In the genomic region with DNA sequence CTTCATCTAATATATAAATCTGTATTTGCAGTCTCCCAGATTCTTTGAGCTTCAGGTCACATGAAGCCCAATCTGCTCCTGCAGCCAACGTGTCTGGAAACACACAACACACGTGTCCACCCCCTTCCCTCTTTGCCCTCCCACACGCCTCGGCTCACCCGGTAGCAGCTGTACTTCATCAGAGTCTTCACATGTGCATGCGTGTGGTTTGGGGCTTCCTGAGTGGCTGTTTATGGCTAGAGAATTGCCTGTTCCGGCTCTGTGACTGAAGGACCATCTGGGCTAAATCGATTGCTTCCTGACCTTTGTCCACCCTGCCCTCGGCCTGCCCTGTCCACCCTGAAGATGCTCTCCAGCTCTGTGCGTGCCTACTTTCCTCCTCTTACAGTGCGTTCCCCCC, we compare ENCODE assay signal across 8 mouse cellular contexts.
DNase-seq lines count a peak whose midpoint lies in the region; ATAC-seq lines count a peak whose summit lies in the region.

No protein-coding gene starts in this region.

- WGBS in embryonic facial prominence, embryonic 11.5 days, result 23% methylated on average over 11 of the region's 11 CpGs
- 10% methylated on average over 11 of the region's 11 CpGs for WGBS in intestine, embryonic 15.5 days
- 70% methylated on average over 11 of the region's 11 CpGs for whole genome bisulfite sequencing in midbrain, embryonic 15.5 days

- H3K4me3 ChIP-seq in embryonic facial prominence, embryonic 11.5 days (ENCODE audit: low read depth, low read length), result no peak overlapping the region
- H3K4me3 ChIP-seq in intestine, embryonic 15.5 days (replicated peaks), result no peak overlapping the region
- H3K4me3 ChIP-seq in midbrain, embryonic 15.5 days, result no peak overlapping the region

- no peak overlapping the region for H3K4me2 ChIP-seq in embryonic facial prominence, embryonic 11.5 days (ENCODE audit: low read depth, low read length)
- H3K4me2 ChIP-seq in intestine, embryonic 15.5 days (replicated peaks), result peak overlapping the region; percentile 16
- H3K4me2 ChIP-seq in midbrain, embryonic 15.5 days, result no peak overlapping the region

- H3K27ac ChIP-seq in embryonic facial prominence, embryonic 11.5 days (replicated peaks; ENCODE audit: low read depth, low read length), result peak overlapping the region; percentile 59
- H3K27ac ChIP-seq in intestine, embryonic 15.5 days, result peak overlapping the region; percentile 80
- H3K27ac ChIP-seq in midbrain, embryonic 15.5 days, result no peak overlapping the region

- intact Hi-C loops in left cerebral cortex, postnatal 4 days (cut with DNase I), result no loop called here

- no peaks in the 10 kb centered on the region for H3K27me3 ChIP-seq in embryonic facial prominence, embryonic 11.5 days (ENCODE audit: control insufficient read depth, insufficient read depth, low read length)
- H3K27me3 ChIP-seq in intestine, embryonic 15.5 days (replicated peaks), result no peaks in the 10 kb centered on the region
- no peaks in the 10 kb centered on the region for H3K27me3 ChIP-seq in midbrain, embryonic 15.5 days (replicated peaks)

- no peaks in the 10 kb centered on the region for H3K9me3 ChIP-seq in embryonic facial prominence, embryonic 11.5 days (replicated peaks; ENCODE audit: control insufficient read depth, low read length)
- H3K9me3 ChIP-seq in intestine, embryonic 15.5 days, result no peaks in the 10 kb centered on the region
- H3K9me3 ChIP-seq in midbrain, embryonic 15.5 days, result no peaks in the 10 kb centered on the region

- peak; percentile 73 for DNase-seq in left cerebral cortex, adult 11 months (ENCODE audit: low spot score)
- DNase-seq in left cerebral cortex, postnatal 4 days, result no peak
- DNase-seq in embryonic facial prominence, embryonic 11.5 days (ENCODE audit: low spot score), result peak; percentile 70
- peak; percentile 29 for DNase-seq in liver
- peak; percentile 42 for DNase-seq in right cerebral cortex, postnatal 25 days
- no peak for DNase-seq in c-Kit-positive CD71-positive TER-119-positive erythroid progenitor cells, embryonic 14.5 days (ENCODE audit: low spot score)

- no peaks in the 10 kb centered on the region for H3K36me3 ChIP-seq in embryonic facial prominence, embryonic 11.5 days (replicated peaks; ENCODE audit: control insufficient read depth, insufficient read depth, low read depth, low read length)
- H3K36me3 ChIP-seq in intestine, embryonic 15.5 days, result no peaks in the 10 kb centered on the region
- H3K36me3 ChIP-seq in midbrain, embryonic 15.5 days (replicated peaks), result no peaks in the 10 kb centered on the region

- no peak overlapping the region for H3K9ac ChIP-seq in embryonic facial prominence, embryonic 11.5 days (replicated peaks; ENCODE audit: low read length)
- H3K9ac ChIP-seq in intestine, embryonic 15.5 days, result no peak overlapping the region
- H3K9ac ChIP-seq in midbrain, embryonic 15.5 days, result no peak overlapping the region

- no peak for ATAC-seq in embryonic facial prominence, embryonic 11.5 days (replicated peaks; ENCODE audit: insufficient number of reproducible peaks, low FRiP score, low TSS enrichment, low read depth)
- peak; percentile 58 for ATAC-seq in intestine, embryonic 15.5 days
- no peak for ATAC-seq in midbrain, embryonic 15.5 days (replicated peaks)

- H3K4me1 ChIP-seq in embryonic facial prominence, embryonic 11.5 days (ENCODE audit: control insufficient read depth, insufficient read depth, low read length), result peaks cover 10% of the 10 kb centered on the region
- H3K4me1 ChIP-seq in intestine, embryonic 15.5 days (replicated peaks), result peaks cover 38% of the 10 kb centered on the region
- H3K4me1 ChIP-seq in midbrain, embryonic 15.5 days, result peaks cover 14% of the 10 kb centered on the region

Comparison
In these comparisons a context has a peak if more than half of its experiments do, and no peak if none do; other contexts are left out.
1. DNase-seq: peak in left cerebral cortex, adult 11 months (single experiment), embryonic facial prominence, embryonic 11.5 days (single experiment), liver (single experiment) and right cerebral cortex, postnatal 25 days (single experiment); none in left cerebral cortex, postnatal 4 days (single experiment) and c-Kit-positive CD71-positive TER-119-positive erythroid progenitor cells, embryonic 14.5 days (single experiment).